Mouse (Mus musculus) adrenal gland, adult 2 months (tissue): ENCODE results near the gene Alg1. TPM values are rescaled to one million over a fixed set of nuclear protein-coding genes. Genes with fewer than 3 reads are reported as not detected.

Experiments
- DNase-seq: peaks from one replicate; pipeline ENCODE4 v3.0.0; 2021
- microRNA-seq, 2 experiments: library from miRNA; unstranded; fragments of <30 nt; microRNA quantifications; one replicate each; pipeline ENCODE4 v1.2.0; 2021
- polyA plus RNA-seq: library from polyadenylated mRNA; depleted of rRNA; stranded (reverse); fragments of >200 nt; gene quantifications from 2 replicates; pipeline ENCODE4 v1.2.3, GENCODE M21; 2012; rRNA removed
- total RNA-seq, 2 experiments: library from RNA; stranded (reverse); gene quantifications; 2 replicates each; pipeline ENCODE4 v1.2.3; 2021

The Alg1 gene
- total and polyA plus RNA-seq, 3 experiments: 32.5 to 91.3 (median 36.2) TPM

DNA sequence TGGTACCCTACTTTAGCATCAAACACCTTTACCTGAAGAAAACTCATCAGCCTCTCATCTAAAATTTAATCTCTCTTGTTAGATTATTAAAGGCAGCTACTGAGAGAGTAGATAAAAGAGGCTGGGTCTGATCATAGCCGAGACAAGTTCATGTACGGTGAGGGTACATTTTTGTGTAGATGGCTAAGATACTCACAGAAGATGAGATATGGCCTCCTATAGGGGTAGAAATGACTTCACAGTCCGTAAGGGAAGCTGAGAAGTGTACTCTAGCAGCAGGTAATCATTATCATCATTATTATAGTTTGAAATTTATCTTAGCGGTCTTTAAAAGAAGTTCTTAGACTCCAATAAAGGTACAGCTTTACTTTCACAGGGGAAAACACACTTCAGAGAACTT is 439 bp upstream of the Alg1 start:
- no peak for DNase-seq

DNA sequence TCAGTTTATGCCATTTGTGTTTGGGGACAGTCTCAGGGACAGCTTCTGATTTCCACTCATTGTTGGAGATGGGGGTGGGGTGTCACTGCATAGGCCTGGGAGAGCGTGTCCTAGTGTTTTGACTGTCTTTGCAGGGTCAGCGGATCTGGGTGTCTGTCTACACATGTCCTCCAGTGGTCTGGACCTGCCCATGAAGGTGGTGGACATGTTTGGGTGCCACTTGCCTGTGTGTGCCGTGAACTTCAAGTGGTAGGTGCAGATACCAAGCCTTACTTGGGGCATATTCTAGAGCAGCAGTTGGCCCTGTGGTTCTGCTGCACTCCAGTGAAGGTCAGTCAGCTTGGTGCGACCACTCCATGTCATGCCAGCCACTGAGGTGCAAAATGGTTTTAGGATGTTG is 8.9 kb downstream of the Alg1 start:
- no peak for DNase-seq

DNA sequence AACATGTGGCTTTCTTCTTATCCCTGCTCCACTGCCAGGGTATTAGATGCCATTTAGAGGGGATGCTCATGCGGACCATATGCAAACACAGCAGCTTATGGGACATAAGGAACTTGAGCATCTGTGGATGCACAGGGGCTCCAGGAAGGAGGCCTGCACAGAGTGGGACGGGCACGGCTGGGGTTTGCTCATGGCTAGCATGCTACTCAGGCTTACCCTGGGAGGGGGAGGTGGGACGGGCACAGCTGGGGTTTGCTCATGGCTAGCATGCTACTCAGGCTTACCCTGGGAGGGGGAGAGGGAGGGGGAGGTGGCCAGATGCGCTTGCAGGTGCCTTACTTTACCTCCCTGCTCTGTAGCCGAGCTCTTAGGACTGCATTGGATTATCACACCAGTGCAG is 9.5 kb downstream of the Alg1 start:
- DNase-seq: no peak

DNA sequence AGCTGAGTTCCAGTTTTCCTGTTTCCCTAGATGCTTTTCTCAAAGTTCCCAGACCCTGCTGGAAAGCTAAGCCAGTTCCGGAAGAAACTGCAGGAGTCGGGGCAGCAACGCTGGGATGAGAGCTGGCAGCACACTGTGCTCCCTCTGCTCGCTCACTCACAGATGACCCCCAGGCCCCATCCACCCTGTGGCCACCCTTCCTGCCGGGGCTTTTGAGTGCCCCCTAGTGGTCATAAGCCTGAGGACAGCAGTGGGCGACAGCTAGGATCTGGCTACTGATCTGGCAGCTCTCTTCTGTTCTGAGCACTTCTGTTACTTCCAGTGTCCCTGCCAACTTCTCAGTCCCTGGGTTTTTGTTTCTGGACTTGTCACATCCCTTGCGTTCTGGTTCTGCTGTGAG is 11.0 kb downstream of the Alg1 start:
- peak; percentile 77 for DNase-seq

DNA sequence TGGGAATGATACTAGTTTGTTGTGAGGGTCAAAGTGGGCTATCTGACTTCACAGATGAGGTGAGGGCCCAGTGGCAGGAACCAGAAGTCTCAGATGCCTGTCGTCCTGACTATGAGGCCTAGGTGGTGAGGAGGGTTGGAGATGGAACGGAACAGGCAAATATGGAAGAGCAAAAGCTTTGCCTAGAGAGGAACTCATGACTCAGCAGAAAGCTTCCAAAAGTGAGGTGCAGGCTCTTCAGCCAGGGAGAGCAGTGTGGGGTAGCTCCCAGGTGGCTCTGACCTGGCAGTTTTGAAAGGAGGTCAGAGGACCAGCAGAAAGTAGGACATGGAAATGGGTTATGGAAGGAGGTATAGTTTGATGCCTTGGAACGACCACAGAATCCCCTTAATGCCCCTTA is 17.5 kb downstream of the Alg1 start:
- no peak for DNase-seq

DNA sequence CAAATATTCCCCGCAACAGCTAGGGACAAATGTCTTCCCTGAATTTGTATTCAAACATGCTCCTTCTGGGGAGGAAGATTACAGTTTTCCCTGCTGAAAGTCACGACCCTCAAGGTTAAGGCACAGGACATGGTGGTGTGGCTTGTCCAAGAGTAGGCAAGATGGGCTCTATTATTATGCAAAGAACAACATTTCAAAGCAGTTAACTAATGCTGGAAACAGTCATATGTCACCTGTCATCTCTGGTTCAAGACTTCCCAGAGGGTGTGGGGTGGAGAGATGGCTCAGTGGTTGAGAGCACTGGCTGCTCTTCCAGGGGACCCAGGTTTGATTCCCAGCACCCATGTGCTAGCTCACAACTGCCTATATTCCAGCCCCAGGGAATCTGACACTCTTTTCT is 18.8 kb downstream of the Alg1 start:
- DNase-seq: no peak

DNA sequence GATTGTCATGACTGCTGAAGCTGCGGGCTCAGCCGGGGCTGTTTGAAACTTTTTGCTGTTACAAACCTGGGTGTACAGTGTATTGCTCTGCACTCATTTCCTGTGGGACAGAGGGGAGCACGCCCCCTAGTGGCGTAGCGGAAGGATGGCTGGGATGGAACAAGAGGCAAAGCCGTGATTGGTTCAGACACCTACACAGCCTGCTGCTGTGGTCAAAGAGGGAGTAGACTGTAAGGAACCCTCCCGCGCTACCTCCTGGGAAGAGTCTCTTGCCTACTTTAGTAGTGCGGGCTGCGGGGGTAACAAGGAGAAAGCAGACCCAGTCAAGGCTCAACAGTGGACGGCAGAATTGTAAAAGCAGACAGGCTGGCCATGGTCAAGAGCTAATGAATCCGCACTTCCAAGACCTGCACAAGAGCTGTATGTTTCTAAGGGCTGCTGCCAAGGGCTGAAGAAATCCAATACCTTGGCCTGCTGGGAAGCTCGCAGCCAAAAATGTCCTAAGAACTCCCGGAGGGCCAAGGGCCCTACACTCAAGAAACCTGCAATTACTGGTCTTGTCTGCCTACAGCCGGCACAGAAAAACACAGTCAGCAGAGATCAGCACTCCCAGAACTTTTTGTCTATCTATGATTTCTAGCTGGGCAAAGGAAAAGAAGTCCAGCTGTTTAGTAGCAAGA is 21.1 kb downstream of the Alg1 start:
- DNase-seq: peak; percentile 84

DNA sequence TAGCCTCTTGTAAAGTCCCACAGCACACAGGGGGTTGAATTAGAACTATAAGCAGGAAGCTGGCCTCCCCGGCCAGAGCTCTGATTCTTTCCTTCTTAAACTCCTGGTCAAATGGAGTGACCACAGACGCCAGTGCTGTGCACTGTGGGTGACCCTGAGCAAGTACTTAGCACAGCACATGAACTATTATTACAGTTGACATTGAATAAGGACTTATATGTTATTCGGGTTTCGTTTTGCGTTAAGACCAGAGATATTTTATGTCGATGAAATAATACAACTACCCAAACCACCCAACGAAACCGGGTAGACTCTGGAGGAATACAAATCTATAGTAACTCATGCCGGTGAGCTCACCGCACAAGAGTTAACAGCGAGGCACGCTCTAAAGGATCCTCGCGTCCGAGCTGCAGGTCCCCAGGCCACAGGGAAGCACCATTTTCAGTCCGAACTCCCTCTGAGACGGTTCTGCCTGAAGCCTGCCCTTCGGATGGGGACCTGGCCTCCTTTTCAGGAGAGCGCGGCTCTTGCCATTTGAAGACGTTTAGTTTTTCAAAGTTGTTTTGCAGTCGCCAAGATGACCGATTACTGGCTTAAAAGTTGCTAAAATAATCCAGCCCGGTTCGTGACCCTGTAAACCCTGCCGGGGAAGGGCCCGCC is 21.8 kb downstream of the Alg1 start:
- DNase-seq: peak; percentile 29

DNA sequence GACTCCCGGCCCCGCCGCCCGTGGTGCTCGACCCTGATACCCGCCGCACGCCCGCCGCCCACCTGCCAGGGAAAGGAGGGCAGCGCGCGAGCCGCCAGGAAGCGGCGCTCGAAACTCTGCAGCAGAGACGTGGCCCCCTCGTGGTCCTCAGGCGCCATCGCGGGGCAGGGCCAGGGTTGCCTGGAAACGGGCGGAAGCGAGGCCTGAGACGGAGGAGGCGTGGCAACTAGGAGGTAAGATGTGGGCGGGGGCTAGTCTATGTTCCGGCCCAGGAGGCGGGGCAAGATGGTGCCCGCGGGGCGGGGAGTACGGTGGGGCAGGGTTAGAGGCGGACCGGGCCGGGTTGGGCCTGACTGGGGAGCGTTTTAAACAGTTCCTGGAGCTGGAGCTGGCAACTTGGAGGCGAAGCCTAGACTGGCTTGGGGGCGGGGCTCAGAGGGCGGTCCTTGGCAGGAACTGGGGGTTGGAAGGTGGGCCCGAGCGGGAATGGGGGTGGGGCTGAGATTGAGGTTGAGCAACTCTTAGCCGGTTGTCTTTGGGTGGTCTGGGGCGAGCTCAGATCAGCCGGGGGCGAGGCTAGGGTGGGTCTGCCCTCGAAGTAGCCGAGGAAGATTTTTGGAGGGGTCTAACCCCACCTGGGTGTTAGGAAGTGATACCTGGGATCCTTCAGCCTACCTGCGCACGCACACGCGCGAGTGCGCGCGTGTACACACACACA is 22.5 kb downstream of the Alg1 start, which contains the start of gene Eef2kmt:
TSS of gene Eef2kmt (minus strand) at position 205 of the 718 bp plus-strand sequence.
- peak; percentile 100 for DNase-seq

DNA sequence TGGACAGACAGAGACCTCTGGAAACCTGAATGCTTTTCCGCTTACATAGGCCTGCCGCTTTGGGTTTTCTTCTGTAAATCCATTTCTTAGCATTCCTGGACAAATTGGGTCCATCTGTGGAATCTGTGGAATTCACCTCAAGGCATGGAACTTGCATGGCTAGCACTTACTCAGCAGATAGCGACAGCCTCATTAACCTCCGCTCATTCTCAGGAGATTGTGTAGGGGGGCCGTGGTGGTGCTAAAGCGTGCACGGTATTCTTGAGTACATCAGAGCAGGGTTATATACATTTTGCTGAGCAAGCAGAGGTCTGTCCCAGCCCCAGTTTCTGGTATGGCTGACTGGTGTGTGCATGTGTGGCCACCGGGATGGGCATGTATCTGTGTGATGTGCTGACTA is 29.7 kb downstream of the Alg1 start:
- no peak for DNase-seq

DNA sequence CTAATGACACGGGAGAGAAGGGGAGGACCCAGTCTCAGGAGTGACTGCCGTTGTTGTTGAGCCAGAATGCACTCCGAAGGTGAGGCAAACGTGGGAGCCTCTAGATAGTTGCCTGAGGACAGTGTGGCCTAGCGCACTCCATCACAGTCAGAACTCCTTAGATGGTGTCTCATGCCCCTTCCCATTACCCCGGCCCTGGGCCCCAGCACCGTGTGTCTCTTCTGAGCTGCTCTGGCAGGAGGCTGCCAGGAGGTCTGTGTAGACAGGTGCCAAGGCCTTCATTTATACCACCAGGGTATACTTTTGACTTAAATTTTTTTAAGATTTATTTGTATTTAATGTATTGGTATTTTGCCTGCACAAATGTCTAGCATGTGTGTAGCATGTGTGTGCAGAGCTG is 30.5 kb downstream of the Alg1 start:
- no peak for DNase-seq

DNA sequence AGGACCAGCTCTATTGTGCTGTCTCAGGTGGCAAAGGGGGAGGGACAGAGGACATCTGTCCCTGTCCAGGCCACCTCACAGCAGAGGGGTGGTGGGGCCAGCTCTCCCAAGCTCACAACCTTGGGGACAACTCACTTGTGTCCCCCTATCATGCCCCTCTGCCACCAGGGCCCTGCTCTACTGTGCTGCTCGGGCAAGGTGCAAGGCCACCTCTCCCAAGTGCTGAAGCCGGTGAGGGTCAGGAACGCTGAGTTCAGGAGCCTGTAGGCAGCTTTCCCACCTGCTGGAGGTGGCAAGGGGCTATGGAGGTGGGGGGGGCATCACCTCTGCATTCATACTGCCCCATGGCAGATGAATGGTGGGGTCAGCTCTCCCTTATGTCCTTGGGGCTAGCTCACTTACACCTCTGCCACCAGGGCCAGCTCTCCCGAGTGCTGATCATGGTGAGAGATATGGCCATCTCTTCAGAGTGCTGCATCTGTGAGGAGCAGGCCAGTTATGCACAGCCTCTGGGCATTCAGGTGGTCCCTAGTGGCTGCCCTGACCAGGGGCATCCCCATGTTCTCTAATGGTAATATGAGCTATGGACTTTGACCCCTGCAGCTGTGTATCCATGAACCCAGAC is 38.1 kb downstream of the Alg1 start:
- no peak for DNase-seq

DNA sequence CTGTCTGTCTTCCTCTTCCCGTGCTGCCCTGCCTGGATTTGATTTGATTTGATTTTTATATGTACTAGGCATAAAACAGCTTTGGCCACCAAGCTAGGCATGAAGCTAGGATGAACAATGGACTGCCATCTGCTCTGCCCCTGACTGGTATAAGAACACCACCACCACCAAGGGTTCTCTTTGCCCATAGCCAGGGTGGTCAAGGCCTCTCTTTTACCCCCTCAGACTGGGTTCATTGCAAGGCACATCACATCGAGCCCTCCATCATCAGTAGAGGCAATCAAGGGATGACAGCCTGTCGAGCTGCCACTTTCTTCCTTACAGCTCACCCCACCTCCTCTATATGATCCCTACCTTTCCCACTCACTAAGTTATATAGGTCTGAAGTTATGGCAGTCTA is 39.0 kb downstream of the Alg1 start:
- no peak for DNase-seq

DNA sequence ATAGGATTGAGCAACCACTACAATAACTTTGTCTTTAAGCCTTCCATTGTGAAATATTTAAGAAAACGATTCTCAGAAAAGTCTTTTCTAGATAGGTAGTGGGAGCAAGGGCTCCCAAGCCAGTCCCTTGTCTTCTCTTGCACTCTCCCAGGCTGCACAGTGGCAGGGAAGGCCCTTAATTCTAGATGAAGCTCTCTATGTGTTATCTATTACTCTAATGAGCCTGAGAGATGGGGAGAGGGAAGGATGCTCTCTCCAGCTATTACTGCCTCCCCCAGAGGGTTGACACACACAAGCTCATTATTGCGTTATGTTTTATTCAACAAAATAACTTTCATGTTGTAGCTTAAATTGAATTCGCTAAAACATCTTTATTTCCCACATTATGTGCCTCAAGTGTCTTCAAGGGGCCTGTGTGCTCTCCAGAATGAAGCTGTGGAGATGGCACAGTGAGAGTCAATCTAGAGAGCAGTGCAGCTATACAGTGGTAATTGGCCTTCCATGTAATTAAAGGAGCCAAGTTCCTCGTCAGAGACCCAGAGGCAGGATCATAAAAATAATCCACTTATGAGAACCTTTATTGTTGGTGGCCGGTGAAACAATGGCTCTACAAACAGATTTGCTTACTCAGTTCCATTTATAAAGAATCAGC is 46.3 kb downstream of the Alg1 start:
- no peak for DNase-seq

DNA sequence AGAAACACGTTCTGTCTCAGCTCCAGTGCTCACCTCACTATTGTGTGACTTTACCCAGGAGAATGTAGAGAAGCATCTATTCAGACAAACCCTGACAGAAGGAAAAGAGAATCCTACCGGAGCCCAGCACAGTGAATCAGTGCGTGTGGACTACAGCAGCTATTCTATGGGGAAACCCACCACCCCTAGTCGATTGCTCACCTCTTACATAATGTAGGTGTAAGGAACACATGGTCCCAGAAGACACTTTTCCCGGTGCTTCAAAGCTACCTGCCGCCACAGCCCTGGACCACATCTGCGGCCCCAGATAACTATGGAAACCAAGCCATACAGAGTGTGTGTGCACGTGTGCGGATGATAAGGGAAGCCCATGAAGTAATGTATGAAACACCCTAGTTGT is 49.3 kb downstream of the Alg1 start:
- no peak for DNase-seq

DNA sequence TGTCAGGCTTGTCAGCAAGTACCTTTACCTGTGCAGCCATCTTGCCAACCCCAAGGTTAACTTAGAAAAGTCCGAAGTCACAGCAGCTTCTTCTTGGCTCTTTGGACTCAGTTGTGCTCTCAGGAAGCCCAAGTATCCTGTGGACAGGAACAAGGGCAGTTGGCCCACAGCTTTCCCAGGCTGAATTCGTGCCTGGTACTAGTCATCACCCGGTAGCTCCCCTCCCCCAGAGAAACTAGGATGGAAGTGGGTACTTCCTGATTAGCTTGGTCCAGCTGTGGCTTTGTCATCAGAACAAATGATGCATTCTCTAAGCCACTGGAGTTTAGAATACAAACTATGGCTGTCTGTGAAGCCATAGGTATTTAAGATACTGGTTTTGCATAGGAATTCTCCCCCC is 52.0 kb downstream of the Alg1 start:
- DNase-seq: no peak

Small RNA genes lying within 50 kb of the gene (microRNA-seq; reads per million reads assigned to microRNA genes)
- gene Gm23689 (0 reads per million in 2 experiments), gene Gm26095 (0 reads per million in 2 experiments), gene Mir6364 (0 reads per million in 2 experiments)

Other genes starting within 250 kb of the Alg1 start
- not detected for gene Sept12, start 235.8 kb upstream of the Alg1 start, total RNA-seq
- not detected in 2 replicates for gene Sept12, start 235.8 kb upstream of the Alg1 start, polyA plus RNA-seq
- not detected for gene Smim22, start 226.3 kb upstream of the Alg1 start, total RNA-seq
- 0.38 TPM in 1 of 2 replicates, not detected in the other for gene Smim22, start 226.3 kb upstream of the Alg1 start, polyA plus RNA-seq
- 10 to 100 TPM; 16.9 to 28.1 TPM for gene Rogdi, start 220.1 kb upstream of the Alg1 start, total RNA-seq
- gene Rogdi, start 220.1 kb upstream of the Alg1 start, polyA plus RNA-seq: 83.9 and 99.3 TPM in 2 replicates
- 10 to 100 TPM; 92.6 to 96.5 TPM for gene Glyr1, start 183.8 kb upstream of the Alg1 start, total RNA-seq
- 51.7 and 71.3 TPM in 2 replicates for gene Glyr1, start 183.8 kb upstream of the Alg1 start, polyA plus RNA-seq
- 10 to 100 TPM; 25.2 to 34.0 TPM for gene Ubn1, start 183.6 kb upstream of the Alg1 start, total RNA-seq
- gene Ubn1, start 183.6 kb upstream of the Alg1 start, polyA plus RNA-seq: 18.6 and 18.9 TPM in 2 replicates
- gene Ppl, start 101.2 kb upstream of the Alg1 start, total RNA-seq: 1 to 10 TPM; 2.0 to 6.5 TPM
- 0.59 and 0.66 TPM in 2 replicates for gene Ppl, start 101.2 kb upstream of the Alg1 start, polyA plus RNA-seq
- under 1 TPM in 1 of 2 experiments, not detected in 1; 0.07 TPM for gene Sec14l5, start 86.5 kb upstream of the Alg1 start, total RNA-seq
- 0.13 and 0.15 TPM in 2 replicates for gene Sec14l5, start 86.5 kb upstream of the Alg1 start, polyA plus RNA-seq
- gene Nagpa, start 29.6 kb upstream of the Alg1 start, total RNA-seq: 10 to 100 TPM; 26.0 to 28.7 TPM
- 64.5 and 69.5 TPM in 2 replicates for gene Nagpa, start 29.6 kb upstream of the Alg1 start, polyA plus RNA-seq
- gene AU021092, start 11.3 kb upstream of the Alg1 start, total RNA-seq: 10 to 100 TPM; 20.4 to 25.4 TPM
- gene AU021092, start 11.3 kb upstream of the Alg1 start, polyA plus RNA-seq: 24.0 and 26.0 TPM in 2 replicates
- 10 to 100 TPM; 21.7 to 30.9 TPM for gene Eef2kmt, start 22.4 kb downstream of the Alg1 start, total RNA-seq
- 72.7 and 79.6 TPM in 2 replicates for gene Eef2kmt, start 22.4 kb downstream of the Alg1 start, polyA plus RNA-seq